Mouse (Mus musculus): Measurements from ENCODE around the gene Fkbp15. TPM values are rescaled to one million over a fixed set of nuclear protein-coding genes. Genes with fewer than 3 reads are reported as not detected.
A peak's percentile ranks its signal among the peaks of the same experiment; 100 is the strongest.

The Fkbp15 gene
- total RNA-seq (2022) = 10 to 100 TPM; 18.1 to 22.2 (median 20.3) TPM

GRCm38 (mm10) chr4:62360088-62360804, at the start of gene Fkbp15, which contains the start of gene Slc31a1:
Gene Fkbp15, minus strand, starts transcription at chr4:62360548.
Gene Slc31a1, plus strand, starts transcription at chr4:62360727.
- DNase-seq (ENCODE audit: low spot score) = peak; percentile 97

DNA sequence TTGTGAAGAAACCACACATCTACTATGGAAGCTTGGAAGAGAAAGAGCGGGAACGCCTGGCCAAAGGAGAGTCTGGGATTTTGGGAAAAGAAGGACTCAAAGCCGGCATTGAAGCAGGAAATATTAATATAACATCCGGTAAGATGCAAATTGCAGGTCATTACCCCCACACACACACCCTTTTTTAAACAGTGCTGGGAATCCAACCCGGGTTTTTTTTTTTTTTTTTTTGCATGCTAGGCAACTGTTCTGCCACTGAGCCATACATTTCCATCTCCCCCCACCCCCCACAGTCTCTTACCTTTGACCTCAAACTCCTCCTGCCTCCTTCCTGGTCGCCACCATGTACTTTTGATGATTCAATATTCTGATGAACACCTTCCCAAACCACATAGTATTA, 49.3 kb upstream of the Fkbp15 start:
- DNase-seq (ENCODE audit: low spot score) = no peak

GRCm38 (mm10) chr4:62408601-62409282, 48.4 kb upstream of the Fkbp15 start, which contains the start of the genes Cdc26 and Prpf4:
Gene Cdc26, minus strand, starts transcription at chr4:62408642.
Gene Prpf4, plus strand, starts transcription at chr4:62408797.
- DNase-seq (ENCODE audit: low spot score) = peak; percentile 99

- peak; percentile 71 for DNase-seq (ENCODE audit: low spot score)
These were observed 47.6 kb upstream of the Fkbp15 start for GRCm38 (mm10) chr4:62407730-62408582.

GRCm38 (mm10) chr4:62406133-62406532, 45.8 kb upstream of the Fkbp15 start:
- DNase-seq (ENCODE audit: low spot score) = no peak

DNA sequence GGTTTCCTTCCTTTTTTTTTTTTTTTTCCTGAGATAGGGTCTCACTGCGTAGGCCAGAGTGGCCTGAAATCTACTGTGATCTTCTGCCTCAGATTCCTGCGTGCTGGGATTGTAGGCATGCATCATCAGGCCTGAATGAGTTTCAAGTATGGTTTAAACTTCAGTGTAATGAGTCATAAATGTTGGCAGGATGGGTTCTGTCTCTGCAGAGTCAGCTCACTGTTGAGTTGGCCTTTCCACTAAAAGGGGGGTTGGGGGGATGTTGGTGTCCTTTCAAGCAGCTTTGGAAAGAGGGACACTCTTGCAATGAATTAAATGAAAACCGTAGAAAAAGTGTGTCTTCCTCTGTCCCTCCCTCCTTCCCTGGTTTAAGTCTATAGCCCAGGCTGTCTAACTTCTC, 38.6 kb upstream of the Fkbp15 start:
- DNase-seq (ENCODE audit: low spot score) = peak; percentile 24

DNA sequence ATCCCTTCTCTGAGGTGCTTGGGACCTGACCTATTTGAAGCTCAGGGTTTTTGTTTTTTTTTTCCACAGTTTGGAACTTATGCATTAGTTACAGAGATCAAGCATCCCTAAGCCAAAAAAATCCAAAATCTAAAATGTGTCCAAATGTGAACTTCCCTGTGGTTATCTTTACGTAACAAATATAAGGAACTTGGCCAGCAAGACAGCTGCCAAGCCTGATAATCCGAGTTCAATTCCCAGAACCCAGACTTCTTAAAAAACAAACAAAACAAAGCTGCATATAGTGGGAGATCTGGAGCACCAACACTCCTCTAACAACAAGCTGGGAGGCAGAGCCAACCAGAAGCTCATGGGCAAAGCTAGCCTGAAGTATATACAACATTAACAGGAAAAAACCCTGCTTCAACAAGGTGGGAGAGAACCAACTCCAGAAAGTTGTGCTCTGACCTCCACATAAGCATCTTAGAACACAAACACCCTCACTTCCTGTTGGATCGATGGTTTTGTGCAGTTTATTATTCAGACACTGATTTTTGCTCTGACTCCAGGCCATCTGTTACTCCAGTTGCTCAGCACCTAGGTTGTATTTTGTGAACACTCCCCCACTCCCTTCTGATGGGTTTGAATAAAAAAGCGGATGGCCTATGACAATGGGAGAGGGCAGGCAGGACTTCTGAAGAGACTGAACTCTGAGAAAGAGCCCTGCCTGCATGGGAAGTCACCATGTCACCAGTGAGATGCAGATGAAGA, 37.4 kb upstream of the Fkbp15 start:
- no peak for DNase-seq (ENCODE audit: low spot score)

- DNase-seq (ENCODE audit: low spot score) = no peak
These were observed 35.5 kb upstream of the Fkbp15 start for GRCm38 (mm10) chr4:62395806-62396205.

- DNase-seq (ENCODE audit: low spot score) = no peak
These were observed 33.1 kb upstream of the Fkbp15 start for GRCm38 (mm10) chr4:62393459-62393858.

- no peak for DNase-seq (ENCODE audit: low spot score)
These were observed 31.5 kb upstream of the Fkbp15 start for GRCm38 (mm10) chr4:62391892-62392291.

- no peak for DNase-seq (ENCODE audit: low spot score)
These were observed 29.5 kb upstream of the Fkbp15 start for GRCm38 (mm10) chr4:62389592-62390512.

DNA sequence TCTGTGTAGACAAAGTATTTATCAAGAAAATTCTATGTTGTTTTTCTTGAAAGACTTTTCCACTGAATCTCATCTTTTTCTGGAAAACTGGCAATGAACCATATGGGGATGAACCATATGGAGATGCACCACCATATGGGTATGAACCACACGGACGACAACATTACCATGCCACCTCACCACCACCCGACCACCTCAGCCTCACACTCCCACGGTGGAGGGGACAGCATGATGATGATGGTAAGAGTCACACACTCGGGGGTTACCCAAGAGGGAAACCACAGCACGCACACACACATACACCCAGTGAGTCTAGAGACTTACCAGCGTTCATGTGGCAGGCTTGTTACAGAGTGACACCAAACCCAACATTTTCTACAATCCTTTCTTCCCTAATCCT, 25.1 kb upstream of the Fkbp15 start:
- no peak for DNase-seq (ENCODE audit: low spot score)

DNA sequence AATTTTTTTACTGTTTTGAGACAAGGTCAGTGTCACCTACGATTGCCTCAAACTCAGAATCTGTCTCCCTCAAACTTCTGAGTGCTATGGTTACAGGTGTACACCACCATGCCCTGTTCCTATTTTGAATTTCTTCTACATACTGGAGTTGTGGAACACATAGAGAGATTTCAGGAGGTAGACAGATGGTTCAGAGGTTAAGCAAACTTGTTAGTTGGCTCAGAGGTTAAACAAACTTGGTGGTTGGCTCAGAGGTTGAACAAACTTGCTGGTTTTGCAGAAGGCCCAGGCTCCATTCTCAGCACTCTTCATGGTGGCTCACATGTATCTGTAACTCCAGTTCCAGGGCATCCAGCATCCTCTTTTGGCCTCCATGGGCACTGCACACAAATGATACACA, 23.8 kb upstream of the Fkbp15 start:
- DNase-seq (ENCODE audit: low spot score) = no peak

- DNase-seq (ENCODE audit: low spot score) = no peak
These were observed 23.4 kb upstream of the Fkbp15 start for GRCm38 (mm10) chr4:62383752-62384151.

DNA sequence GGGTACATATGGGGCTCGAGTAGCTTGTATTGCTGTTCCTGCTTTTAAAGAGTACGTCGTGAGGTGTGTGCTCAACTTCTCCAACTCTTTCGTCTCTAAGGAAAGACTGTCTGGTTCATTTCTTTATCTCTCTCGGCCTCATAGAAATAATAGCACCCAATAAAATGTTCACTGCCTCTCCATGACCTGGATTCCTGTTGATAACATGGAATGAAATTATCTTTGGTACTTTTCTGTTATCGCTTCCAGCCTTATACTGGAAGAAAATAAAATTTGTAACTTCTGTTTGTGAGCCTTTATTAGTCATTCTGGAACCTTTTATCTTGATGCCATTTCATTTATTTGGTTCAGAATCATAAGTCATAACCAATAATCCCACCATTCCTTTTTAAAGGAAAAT, 22.9 kb upstream of the Fkbp15 start:
- no peak for DNase-seq (ENCODE audit: low spot score)

- DNase-seq (ENCODE audit: low spot score) = no peak
These were observed 19.5 kb upstream of the Fkbp15 start for GRCm38 (mm10) chr4:62379724-62380381.

DNA sequence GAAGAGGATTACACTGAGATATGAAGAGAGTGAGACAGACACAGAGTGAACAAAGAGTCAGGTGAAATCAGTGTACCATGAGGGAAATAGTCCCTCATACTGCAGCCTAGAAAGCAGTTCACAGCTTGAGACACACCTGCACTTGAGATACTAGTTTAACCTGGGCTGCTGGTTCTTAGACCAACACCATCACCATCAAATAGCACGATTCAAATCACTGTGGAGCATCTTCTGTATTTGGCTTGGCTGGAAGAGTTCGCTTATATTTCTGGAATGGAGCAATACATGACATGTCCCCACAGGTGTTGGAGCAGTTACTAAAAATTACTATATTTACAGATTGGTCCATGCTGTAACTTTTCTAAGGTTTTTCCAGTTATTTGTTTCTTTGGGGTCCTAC, 15.8 kb upstream of the Fkbp15 start:
- DNase-seq (ENCODE audit: low spot score) = no peak

DNA sequence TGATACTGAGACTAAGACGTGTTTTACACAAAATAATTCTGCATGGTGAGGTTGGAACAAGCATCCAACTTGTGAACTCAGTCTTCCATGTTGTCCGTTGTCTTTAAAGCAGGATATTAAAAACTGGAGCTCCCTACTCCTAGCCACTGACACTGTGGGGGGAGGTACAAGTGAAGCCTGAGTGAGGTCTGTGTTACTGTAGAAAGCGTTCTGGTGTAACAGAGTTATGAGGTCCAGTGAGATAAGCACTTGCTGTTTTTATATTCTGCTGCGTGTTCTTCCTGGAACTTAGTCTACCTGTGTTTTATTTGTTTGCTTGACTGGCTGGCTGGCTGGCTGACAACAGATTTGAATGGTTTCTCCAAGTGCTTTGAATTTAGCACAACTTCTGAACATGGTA, 14.0 kb upstream of the Fkbp15 start:
- no peak for DNase-seq (ENCODE audit: low spot score)

- no peak for DNase-seq (ENCODE audit: low spot score)
These were observed 13.3 kb upstream of the Fkbp15 start for GRCm38 (mm10) chr4:62373668-62374067.
